Mouse (Mus musculus): ENCODE results near the gene Washc1.
"Not testable (repeated sequence)": the region's sequence is repeated elsewhere in the genome, so short reads cannot be mapped to it uniquely, and the experiment has no call there.

The Washc1 gene

GRCm38 (mm10) chr17:66111402-66111959 lies at the start of gene Washc1:
Gene Washc1 (plus strand): TSS chr17:66111545.
- peak; percentile 80 to 88 for DNase-seq (ENCODE audit: low spot score in 2 of 2)

- no peak for DNase-seq (ENCODE audit: low spot score in 2 of 2)
Observed at GRCm38 (mm10) chr17:66065115-66065514, 46.2 kb upstream of the Washc1 start.

- DNase-seq (ENCODE audit: low spot score in 2 of 2) = not testable (repeated sequence)
Observed at GRCm38 (mm10) chr17:66069036-66069435, 42.3 kb upstream of the Washc1 start.

GRCm38 (mm10) chr17:66073971-66074370 lies 37.4 kb upstream of the Washc1 start:
- no peak for DNase-seq (ENCODE audit: low spot score in 2 of 2)

- peak in 1 of 2 experiments; percentile 9 for DNase-seq (ENCODE audit: low spot score in 2 of 2)
Observed at GRCm38 (mm10) chr17:66075827-66076173, 35.5 kb upstream of the Washc1 start.

- DNase-seq (ENCODE audit: low spot score in 2 of 2) = peak; percentile 47 to 50
Observed at GRCm38 (mm10) chr17:66076174-66076927, 35.0 kb upstream of the Washc1 start.

GRCm38 (mm10) chr17:66076934-66077333 lies 34.4 kb upstream of the Washc1 start, which contains the start of gene Ankrd12:
Gene Ankrd12 (minus strand): TSS chr17:66077089.
- peak; percentile 95 to 96 for DNase-seq (ENCODE audit: low spot score in 2 of 2)

GRCm38 (mm10) chr17:66077437-66077850 lies 33.9 kb upstream of the Washc1 start:
- DNase-seq (ENCODE audit: low spot score in 2 of 2) = peak in 1 of 2 experiments; percentile 53

GRCm38 (mm10) chr17:66084486-66084885 lies 26.9 kb upstream of the Washc1 start:
- no peak for DNase-seq (ENCODE audit: low spot score in 2 of 2)

- no peak for DNase-seq (ENCODE audit: low spot score in 2 of 2)
Observed at GRCm38 (mm10) chr17:66085038-66085437, 26.3 kb upstream of the Washc1 start.

- no peak for DNase-seq (ENCODE audit: low spot score in 2 of 2)
Observed at GRCm38 (mm10) chr17:66090251-66090650, 21.1 kb upstream of the Washc1 start.

- DNase-seq (ENCODE audit: low spot score in 2 of 2) = no peak
Observed at GRCm38 (mm10) chr17:66091392-66091791, 20.0 kb upstream of the Washc1 start.

GRCm38 (mm10) chr17:66092065-66092464 lies 19.3 kb upstream of the Washc1 start:
- no peak for DNase-seq (ENCODE audit: low spot score in 2 of 2)

GRCm38 (mm10) chr17:66092664-66093063 lies 18.7 kb upstream of the Washc1 start:
- no peak for DNase-seq (ENCODE audit: low spot score in 2 of 2)

- DNase-seq (ENCODE audit: low spot score in 2 of 2) = no peak
Observed at GRCm38 (mm10) chr17:66100566-66101379, 10.6 kb upstream of the Washc1 start.

GRCm38 (mm10) chr17:66101380-66102330 lies 9.7 kb upstream of the Washc1 start, which contains the start of gene Ndufv2:
Gene Ndufv2 (minus strand): TSS chr17:66101559.
- peak; percentile 91 for DNase-seq (ENCODE audit: low spot score in 2 of 2)

- DNase-seq (ENCODE audit: low spot score in 2 of 2) = no peak
Observed at GRCm38 (mm10) chr17:66104076-66104475, 7.3 kb upstream of the Washc1 start.

- DNase-seq (ENCODE audit: low spot score in 2 of 2) = peak; percentile 35 to 60
Observed at GRCm38 (mm10) chr17:66106601-66107267, 4.6 kb upstream of the Washc1 start.

GRCm38 (mm10) chr17:66107466-66107865 lies 3.9 kb upstream of the Washc1 start:
- no peak for DNase-seq (ENCODE audit: low spot score in 2 of 2)

GRCm38 (mm10) chr17:66108198-66108597 lies 3.1 kb upstream of the Washc1 start:
- DNase-seq (ENCODE audit: low spot score in 2 of 2) = no peak

- peak in 1 of 2 experiments; percentile 23 for DNase-seq (ENCODE audit: low spot score in 2 of 2)
Observed at GRCm38 (mm10) chr17:66110746-66111145, 599 bp upstream of the Washc1 start.
